Mouse (Mus musculus): Measurements from ENCODE around the gene Ralgps2. TPM values are rescaled to one million over a fixed set of nuclear protein-coding genes. Genes with fewer than 3 reads are reported as not detected.

Gene Ralgps2
- polyA plus RNA-seq, 1 experiment from 2014 or later = 25.6 TPM

- Histone ChIP-seq H3K4me1 (ENCODE audit: insufficient read depth) (peaks cover 10% of the 10 kb centered on the region), H3K27ac (ENCODE audit: low read depth) (no peak overlapping the region), H3K36me3 (replicated peaks; ENCODE audit: insufficient read depth, low read length) (no peaks in the 10 kb centered on the region), H3K9me3 (ENCODE audit: low read length) (no peaks in the 10 kb centered on the region), H3K9ac (replicated peaks) (no peak overlapping the region), H3K4me2 (ENCODE audit: low read depth, low read length) (no peak overlapping the region), H3K27me3 (ENCODE audit: insufficient read depth, low read length) (no peaks in the 10 kb centered on the region), H3K4me3 (ENCODE audit: low read depth, low read length) (no peak overlapping the region)
- ATAC-seq (no peak), DNase-seq (no peak)
- 65% methylated on average over 6 of the region's 6 CpGs for WGBS (ENCODE audit: insufficient replicate concordance)
- TF ChIP-seq EP300 (IDR thresholded peaks at IDR 0.05; ENCODE audit: low read depth) = no peak
- no peak for TF ChIP-seq CTCF (IDR thresholded peaks at IDR 0.05; ENCODE audit: low read depth)
These were observed 31.2 kb upstream of the Ralgps2 start for GRCm38 (mm10) chr1:156970641-156971040.

GRCm38 (mm10) chr1:156968107-156968506 lies 28.7 kb upstream of the Ralgps2 start:
- no peak overlapping the region for H3K9ac ChIP-seq (replicated peaks)
- DNase-seq (no peak), ATAC-seq (0 out of 2 replicates have a peak, but pooled peaks have one; percentile 29)
- H3K36me3 ChIP-seq (replicated peaks; ENCODE audit: insufficient read depth, low read length) = no peaks in the 10 kb centered on the region
- no peak overlapping the region for H3K4me3 ChIP-seq (ENCODE audit: low read depth, low read length)
- no peaks in the 10 kb centered on the region for H3K9me3 ChIP-seq (ENCODE audit: low read length)
- WGBS (ENCODE audit: insufficient replicate concordance) = 73% methylated on average over 7 of the region's 7 CpGs
- no peak overlapping the region for H3K4me2 ChIP-seq (ENCODE audit: low read depth, low read length)
- TF ChIP-seq EP300 (IDR thresholded peaks at IDR 0.05; ENCODE audit: low read depth) = no peak
- no peaks in the 10 kb centered on the region for H3K27me3 ChIP-seq (ENCODE audit: insufficient read depth, low read length)
- H3K4me1 ChIP-seq (ENCODE audit: insufficient read depth) = peaks cover 10% of the 10 kb centered on the region
- H3K27ac ChIP-seq (ENCODE audit: low read depth) = no peak overlapping the region

- H3K4me1 ChIP-seq (ENCODE audit: insufficient read depth) = peaks cover 3% of the 10 kb centered on the region
- H3K36me3 ChIP-seq (replicated peaks; ENCODE audit: insufficient read depth, low read length) = no peaks in the 10 kb centered on the region
- no peak overlapping the region for H3K4me3 ChIP-seq (ENCODE audit: low read depth, low read length)
- ATAC-seq (no peak), DNase-seq (no peak)
- H3K9ac ChIP-seq (replicated peaks) = no peak overlapping the region
- TF ChIP-seq EP300 (IDR thresholded peaks at IDR 0.05; ENCODE audit: low read depth) = no peak
- no peak for TF ChIP-seq CTCF (IDR thresholded peaks at IDR 0.05; ENCODE audit: low read depth)
- H3K9me3 ChIP-seq (ENCODE audit: low read length) = no peaks in the 10 kb centered on the region
- H3K27ac ChIP-seq (ENCODE audit: low read depth) = no peak overlapping the region
- WGBS (ENCODE audit: insufficient replicate concordance) = 79% methylated on average over 4 of the region's 4 CpGs
- no peaks in the 10 kb centered on the region for H3K27me3 ChIP-seq (ENCODE audit: insufficient read depth, low read length)
- H3K4me2 ChIP-seq (ENCODE audit: low read depth, low read length) = no peak overlapping the region
These were observed 25.1 kb upstream of the Ralgps2 start for GRCm38 (mm10) chr1:156964586-156964932.

GRCm38 (mm10) chr1:156963871-156964585 lies 24.6 kb upstream of the Ralgps2 start:
- ATAC-seq = no peak
- no peak overlapping the region for H3K27ac ChIP-seq (ENCODE audit: low read depth)
- H3K4me2 ChIP-seq (ENCODE audit: low read depth, low read length) = no peak overlapping the region
- no peak for DNase-seq
- no peak overlapping the region for H3K9ac ChIP-seq (replicated peaks)
- H3K4me3 ChIP-seq (ENCODE audit: low read depth, low read length) = no peak overlapping the region
- 23% methylated on average over 7 of the region's 7 CpGs for WGBS (ENCODE audit: insufficient replicate concordance)
- no peaks in the 10 kb centered on the region for H3K27me3 ChIP-seq (ENCODE audit: insufficient read depth, low read length)
- H3K9me3 ChIP-seq (ENCODE audit: low read length) = no peaks in the 10 kb centered on the region
- peaks cover 3% of the 10 kb centered on the region for H3K4me1 ChIP-seq (ENCODE audit: insufficient read depth)
- no peaks in the 10 kb centered on the region for H3K36me3 ChIP-seq (replicated peaks; ENCODE audit: insufficient read depth, low read length)
- no peak for TF ChIP-seq EP300 (IDR thresholded peaks at IDR 0.05; ENCODE audit: low read depth)

- H3K9me3 ChIP-seq (ENCODE audit: low read length) = no peaks in the 10 kb centered on the region
- ATAC-seq = no peak
- 62% methylated on average over 8 of the region's 8 CpGs for WGBS (ENCODE audit: insufficient replicate concordance)
- peaks cover 2% of the 10 kb centered on the region for H3K4me1 ChIP-seq (ENCODE audit: insufficient read depth)
- no peaks in the 10 kb centered on the region for H3K27me3 ChIP-seq (ENCODE audit: insufficient read depth, low read length)
- H3K9ac ChIP-seq (replicated peaks) = no peak overlapping the region
- DNase-seq = no peak
- no peak overlapping the region for H3K4me2 ChIP-seq (ENCODE audit: low read depth, low read length)
- no peak overlapping the region for H3K27ac ChIP-seq (ENCODE audit: low read depth)
- TF ChIP-seq CTCF (IDR thresholded peaks at IDR 0.05; ENCODE audit: low read depth) (no peak), EP300 (IDR thresholded peaks at IDR 0.05; ENCODE audit: low read depth) (no peak)
- H3K4me3 ChIP-seq (ENCODE audit: low read depth, low read length) = no peak overlapping the region
- H3K36me3 ChIP-seq (replicated peaks; ENCODE audit: insufficient read depth, low read length) = no peaks in the 10 kb centered on the region
These were observed 22.2 kb upstream of the Ralgps2 start for GRCm38 (mm10) chr1:156961481-156962265.

- H3K9ac ChIP-seq (replicated peaks) = no peak overlapping the region
- H3K36me3 ChIP-seq (replicated peaks; ENCODE audit: insufficient read depth, low read length) = no peaks in the 10 kb centered on the region
- H3K4me2 ChIP-seq (ENCODE audit: low read depth, low read length) = no peak overlapping the region
- no peak overlapping the region for H3K27ac ChIP-seq (ENCODE audit: low read depth)
- no peak overlapping the region for H3K4me3 ChIP-seq (ENCODE audit: low read depth, low read length)
- H3K9me3 ChIP-seq (ENCODE audit: low read length) = no peaks in the 10 kb centered on the region
- H3K27me3 ChIP-seq (ENCODE audit: insufficient read depth, low read length) = no peaks in the 10 kb centered on the region
- TF ChIP-seq CTCF (IDR thresholded peaks at IDR 0.05; ENCODE audit: low read depth) (no peak), EP300 (IDR thresholded peaks at IDR 0.05; ENCODE audit: low read depth) (no peak)
- WGBS (ENCODE audit: insufficient replicate concordance) = 38% methylated on average over 5 of the region's 5 CpGs
- DNase-seq (no peak), ATAC-seq (no peak)
- peaks cover 13% of the 10 kb centered on the region for H3K4me1 ChIP-seq (ENCODE audit: insufficient read depth)
These were observed 19.6 kb upstream of the Ralgps2 start for GRCm38 (mm10) chr1:156959004-156959403.
